Mouse (Mus musculus): ENCODE measurements at regions not wholly inside any gene's neighbourhood (a gene's known extent, or its start where the extent isn't known, plus 50 kb on each side); places are given as distances from the start of the nearest gene placed in this dataset.

- no peak for TF ChIP-seq CTCF (IDR thresholded peaks at IDR 0.05; ENCODE audit: low read depth)
- ATAC-seq (ENCODE audit: insufficient read depth) = no peak
- Histone ChIP-seq H3K9me3 (ENCODE audit: low read depth, low read length) (no peaks in the 10 kb centered on the region), H3K36me3 (ENCODE audit: insufficient read depth) (no peaks in the 10 kb centered on the region), H3K9ac (no peak overlapping the region), H3K4me1 (ENCODE audit: insufficient read depth) (no peaks in the 10 kb centered on the region), H3K27ac (ENCODE audit: low read depth) (no peak overlapping the region), H3K27me3 (ENCODE audit: insufficient read depth, low read length) (no peaks in the 10 kb centered on the region), H3K4me3 (ENCODE audit: low read depth, low read length) (no peak overlapping the region), H3K4me2 (no peak overlapping the region)
- peak; percentile 71 for DNase-seq
- WGBS = 56% methylated on average over 4 of the region's 4 CpGs
Observed at GRCm38 (mm10) chr1:56346638-56347037, 290.6 kb downstream of the Hsfy2 start.

- H3K36me3 ChIP-seq (ENCODE audit: insufficient read depth) = no peaks in the 10 kb centered on the region
- no peak overlapping the region for H3K4me2 ChIP-seq
- H3K4me1 ChIP-seq (ENCODE audit: insufficient read depth) = no peaks in the 10 kb centered on the region
- DNase-seq = peak; percentile 7
- no peak overlapping the region for H3K4me3 ChIP-seq (ENCODE audit: low read depth, low read length)
- H3K27me3 ChIP-seq (ENCODE audit: insufficient read depth, low read length) = no peaks in the 10 kb centered on the region
- WGBS = 48% methylated on average over 6 of the region's 6 CpGs
- H3K9ac ChIP-seq = no peak overlapping the region
- no peaks in the 10 kb centered on the region for H3K9me3 ChIP-seq (ENCODE audit: low read depth, low read length)
- no peak for TF ChIP-seq CTCF (IDR thresholded peaks at IDR 0.05; ENCODE audit: low read depth)
- no peak for ATAC-seq (ENCODE audit: insufficient read depth)
- H3K27ac ChIP-seq (ENCODE audit: low read depth) = no peak overlapping the region
Observed at GRCm38 (mm10) chr1:56344952-56345351, 292.3 kb downstream of the Hsfy2 start.

DNA sequence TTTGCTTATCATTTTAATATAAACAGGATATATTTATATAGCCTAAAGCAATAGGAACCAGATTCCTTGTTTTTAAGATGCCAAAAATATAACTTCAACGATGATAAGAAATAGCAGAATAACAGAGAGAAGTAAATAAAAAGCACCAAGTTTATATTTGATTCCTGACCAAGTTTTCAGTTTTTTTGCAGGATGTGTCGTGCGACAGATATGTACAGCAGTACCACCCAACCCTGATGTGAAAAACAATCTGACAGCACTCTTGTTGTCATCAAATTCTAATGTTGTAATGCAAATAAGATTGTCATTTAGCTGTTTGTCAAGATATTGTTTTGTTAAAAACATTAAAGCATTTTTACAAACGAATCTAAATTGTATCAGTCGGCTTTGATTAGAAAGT is 309.9 kb downstream of the Hsfy2 start:
- Histone ChIP-seq H3K4me2 (no peak overlapping the region), H3K9ac (no peak overlapping the region), H3K27ac (ENCODE audit: low read depth) (no peak overlapping the region), H3K4me1 (ENCODE audit: insufficient read depth) (no peaks in the 10 kb centered on the region), H3K4me3 (ENCODE audit: low read depth, low read length) (no peak overlapping the region), H3K36me3 (ENCODE audit: insufficient read depth) (no peaks in the 10 kb centered on the region), H3K27me3 (ENCODE audit: insufficient read depth, low read length) (no peaks in the 10 kb centered on the region), H3K9me3 (ENCODE audit: low read depth, low read length) (no peaks in the 10 kb centered on the region)
- no peak for TF ChIP-seq CTCF (IDR thresholded peaks at IDR 0.05; ENCODE audit: low read depth)
- WGBS = 50% methylated on average over 5 of the region's 5 CpGs
- peak; percentile 80 for DNase-seq
- peak; percentile 75; the same call in 1 of the 2 replicates for ATAC-seq (ENCODE audit: insufficient read depth)

DNA sequence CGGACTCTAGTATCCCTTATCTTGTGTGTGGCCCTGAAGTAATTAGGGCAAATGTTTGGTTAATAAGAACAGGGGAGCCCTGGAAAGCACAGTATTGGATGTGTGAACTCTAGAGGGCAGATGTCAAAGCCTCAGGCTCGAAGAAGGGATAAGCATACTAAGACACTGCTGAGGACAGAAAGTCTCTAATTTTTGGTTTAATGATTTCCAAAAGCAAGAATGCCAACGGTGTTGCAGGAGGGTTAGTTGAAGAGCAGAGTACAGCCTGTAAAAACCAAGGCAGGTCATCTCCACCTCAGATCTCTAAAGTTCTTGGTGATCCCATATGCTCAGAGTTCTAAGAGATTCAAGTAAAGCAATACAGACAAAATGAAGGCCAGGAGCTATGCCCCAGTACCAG is 328.6 kb downstream of the Hsfy2 start:
- Histone ChIP-seq H3K4me3 (ENCODE audit: low read depth, low read length) (no peak overlapping the region), H3K27me3 (ENCODE audit: insufficient read depth, low read length) (no peaks in the 10 kb centered on the region), H3K9ac (no peak overlapping the region), H3K4me2 (no peak overlapping the region), H3K9me3 (ENCODE audit: low read depth, low read length) (no peaks in the 10 kb centered on the region), H3K36me3 (ENCODE audit: insufficient read depth) (no peaks in the 10 kb centered on the region), H3K4me1 (ENCODE audit: insufficient read depth) (no peaks in the 10 kb centered on the region), H3K27ac (ENCODE audit: low read depth) (no peak overlapping the region)
- no peak for ATAC-seq (ENCODE audit: insufficient read depth)
- TF ChIP-seq CTCF (IDR thresholded peaks at IDR 0.05; ENCODE audit: low read depth) = no peak
- WGBS = 46% methylated on average over 3 of the region's 3 CpGs
- no peak for DNase-seq

DNA sequence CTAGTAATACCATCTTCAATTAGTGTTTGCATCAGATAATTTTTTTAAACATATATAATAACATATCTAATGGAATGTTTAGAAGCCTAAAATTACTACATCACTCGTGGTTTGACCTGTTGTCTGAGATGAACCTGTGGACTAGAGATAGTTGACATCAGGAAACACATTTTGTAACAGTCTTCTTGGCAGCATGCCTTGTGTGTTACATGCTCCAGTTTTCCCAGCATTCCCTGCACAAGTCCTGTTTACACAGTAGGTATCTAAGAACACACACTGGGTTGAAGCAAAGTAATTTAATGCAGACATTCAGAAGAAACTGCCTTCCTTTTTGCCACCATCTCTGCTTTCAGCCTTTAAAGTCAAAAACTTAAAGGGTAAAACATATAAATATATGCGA is 342.8 kb downstream of the Hsfy2 start:
- no peak for ATAC-seq (ENCODE audit: insufficient read depth)
- DNase-seq = peak; percentile 38
- Histone ChIP-seq H3K9me3 (ENCODE audit: low read depth, low read length) (no peaks in the 10 kb centered on the region), H3K4me1 (ENCODE audit: insufficient read depth) (no peaks in the 10 kb centered on the region), H3K4me2 (no peak overlapping the region), H3K27me3 (ENCODE audit: insufficient read depth, low read length) (no peaks in the 10 kb centered on the region), H3K36me3 (ENCODE audit: insufficient read depth) (no peaks in the 10 kb centered on the region), H3K27ac (ENCODE audit: low read depth) (no peak overlapping the region), H3K4me3 (ENCODE audit: low read depth, low read length) (no peak overlapping the region), H3K9ac (no peak overlapping the region)
- no peak for TF ChIP-seq CTCF (IDR thresholded peaks at IDR 0.05; ENCODE audit: low read depth)
- WGBS = 51% methylated on average over 2 of the region's 2 CpGs

GRCm38 (mm10) chr1:56289748-56290147 is 347.5 kb downstream of the Hsfy2 start:
- 32% methylated on average over 1 of the region's 1 CpGs for WGBS
- ATAC-seq (ENCODE audit: insufficient read depth) = peak; percentile 77; the same call in 1 of the 2 replicates
- no peaks in the 10 kb centered on the region for H3K4me1 ChIP-seq (ENCODE audit: insufficient read depth)
- H3K36me3 ChIP-seq (ENCODE audit: insufficient read depth) = no peaks in the 10 kb centered on the region
- H3K9ac ChIP-seq = no peak overlapping the region
- no peak overlapping the region for H3K27ac ChIP-seq (ENCODE audit: low read depth)
- H3K4me3 ChIP-seq (ENCODE audit: low read depth, low read length) = no peak overlapping the region
- H3K4me2 ChIP-seq = no peak overlapping the region
- TF ChIP-seq CTCF (IDR thresholded peaks at IDR 0.05; ENCODE audit: low read depth) = no peak
- H3K27me3 ChIP-seq (ENCODE audit: insufficient read depth, low read length) = no peaks in the 10 kb centered on the region
- peak; percentile 92 for DNase-seq
- H3K9me3 ChIP-seq (ENCODE audit: low read depth, low read length) = no peaks in the 10 kb centered on the region

DNA sequence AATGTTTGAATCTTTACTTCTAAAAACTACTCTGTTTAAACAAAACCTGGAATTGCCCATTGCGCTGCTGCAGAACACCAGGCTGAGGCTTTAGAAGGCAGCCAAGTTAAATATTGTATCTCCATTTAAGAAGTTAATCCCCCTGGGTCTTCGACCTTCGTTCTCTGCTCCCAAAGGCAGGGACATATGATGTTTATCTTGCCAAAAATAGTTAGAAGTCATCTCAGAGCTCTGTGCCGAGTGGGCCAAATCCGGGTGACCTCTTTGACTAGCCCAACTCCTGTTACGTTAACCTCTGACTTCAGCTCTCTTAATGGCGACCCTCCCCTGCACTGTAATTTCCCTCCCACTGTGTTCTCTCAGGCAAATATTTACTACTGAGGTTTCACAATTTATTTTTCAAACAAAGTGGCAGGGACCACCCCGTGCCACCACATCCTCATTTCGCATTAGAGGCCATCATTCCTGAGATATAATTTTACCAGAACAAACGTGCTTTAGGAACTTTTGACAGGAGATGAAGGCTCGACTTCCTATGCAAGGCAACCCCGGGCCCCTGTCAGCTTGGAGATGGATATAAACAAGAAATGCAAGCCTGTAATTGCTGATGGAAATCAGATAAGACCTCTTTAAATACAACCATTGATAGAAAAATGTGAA is 350.7 kb downstream of the Hsfy2 start:
- peak overlapping the region; percentile 15; the same call in 1 of the 2 replicates for H3K4me2 ChIP-seq
- no peaks in the 10 kb centered on the region for H3K27me3 ChIP-seq (ENCODE audit: insufficient read depth, low read length)
- no peaks in the 10 kb centered on the region for H3K9me3 ChIP-seq (ENCODE audit: low read depth, low read length)
- no peaks in the 10 kb centered on the region for H3K36me3 ChIP-seq (ENCODE audit: insufficient read depth)
- H3K9ac ChIP-seq = no peak overlapping the region
- 15% methylated on average over 12 of the region's 12 CpGs for WGBS
- ATAC-seq (ENCODE audit: insufficient read depth) (no peak), DNase-seq (peak; percentile 28)
- TF ChIP-seq CTCF (IDR thresholded peaks at IDR 0.05; ENCODE audit: low read depth) = no peak
- H3K27ac ChIP-seq (ENCODE audit: low read depth) = no peak overlapping the region
- no peak overlapping the region for H3K4me3 ChIP-seq (ENCODE audit: low read depth, low read length)
- H3K4me1 ChIP-seq (ENCODE audit: insufficient read depth) = no peaks in the 10 kb centered on the region

All from lung, embryonic 14.5 days (tissue).